Mouse (Mus musculus) E14TG2a.4 (cell line): Measurements from ENCODE around the gene Galnt18.

Experiments used
- H3K27me3 ChIP-seq: 2 replicates; pipeline ENCODE4 v1.6.1; 2014; ENCODE audit warnings: low read length, control low read depth; ENCODE audit not compliant: insufficient read depth
- H3K36me3 ChIP-seq: 2 replicates; pipeline ENCODE4 v1.6.1; 2014; ENCODE audit warnings: low read length, control low read depth; ENCODE audit not compliant: insufficient read depth
- H3K4me1 ChIP-seq: replicated peaks from 2 replicates; pipeline ENCODE4 v1.6.1; 2014; ENCODE audit warnings: low read depth, low read length, control low read depth
- H3K4me3 ChIP-seq: replicated peaks from 2 replicates; pipeline ENCODE4 v1.5.1; 2014; ENCODE audit warnings: mild to moderate bottlenecking, low read length
- H3K9me3 ChIP-seq: 2 replicates; pipeline ENCODE4 v1.6.1; 2014; ENCODE audit warnings: low read length, control low read depth
- CTCF ChIP-seq: conservative IDR thresholded peaks from 2 replicates; pipeline ENCODE4 v1.5.1; 2014; ENCODE audit warnings: low read length
- NANOG ChIP-seq: IDR thresholded peaks from 2 replicates; pipeline ENCODE4 v1.6.1; 2014; ENCODE audit warnings: borderline replicate concordance, low read length, mixed read lengths
- POU5F1 ChIP-seq: IDR thresholded peaks from 2 replicates; pipeline ENCODE4 v1.6.1; 2014; ENCODE audit warnings: low read length, borderline replicate concordance

Galnt18 gene

GRCm38 (mm10) chr7:111563316-111564110 is 216.3 kb downstream of the Galnt18 start:
- Histone ChIP-seq H3K36me3 (no peaks in the 10 kb centered on the region), H3K27me3 (no peaks in the 10 kb centered on the region; the same call in 1 of the 2 replicates), H3K9me3 (peaks cover 11% of the 10 kb centered on the region), H3K4me3 (no peak overlapping the region), H3K4me1 (no peaks in the 10 kb centered on the region)
- TF ChIP-seq POU5F1 (no peak), CTCF (no peak), NANOG (no peak)

- H3K36me3 ChIP-seq, result no peaks in the 10 kb centered on the region
- no peak overlapping the region for H3K4me3 ChIP-seq
- H3K9me3 ChIP-seq, result peaks cover 11% of the 10 kb centered on the region
- H3K4me1 ChIP-seq, result no peaks in the 10 kb centered on the region
- TF ChIP-seq CTCF (peak; percentile 50), POU5F1 (no peak)
- no peaks in the 10 kb centered on the region; the same call in 1 of the 2 replicates for H3K27me3 ChIP-seq
These were observed 219.7 kb downstream of the Galnt18 start for GRCm38 (mm10) chr7:111560097-111560496.

- no peak for TF ChIP-seq POU5F1
- TF ChIP-seq CTCF, result no peak
- TF ChIP-seq NANOG, result no peak
- no peaks in the 10 kb centered on the region; the same call in 1 of the 2 replicates for H3K27me3 ChIP-seq
- H3K36me3 ChIP-seq, result no peaks in the 10 kb centered on the region
These were observed 220.8 kb downstream of the Galnt18 start for GRCm38 (mm10) chr7:111559011-111559410.

GRCm38 (mm10) chr7:111550987-111551386 is 228.8 kb downstream of the Galnt18 start:
- TF ChIP-seq NANOG (no peak), CTCF (no peak), POU5F1 (no peak)
- Histone ChIP-seq H3K9me3 (no peaks in the 10 kb centered on the region), H3K27me3 (no peaks in the 10 kb centered on the region; the same call in 1 of the 2 replicates), H3K36me3 (no peaks in the 10 kb centered on the region), H3K4me1 (no peaks in the 10 kb centered on the region), H3K4me3 (no peak overlapping the region)

More at GRCm38 (mm10) chr7:111559011-111559410, 220.8 kb downstream of the Galnt18 start:
- Histone ChIP-seq H3K9me3 (peaks cover 6% of the 10 kb centered on the region), H3K4me1 (no peaks in the 10 kb centered on the region), H3K4me3 (no peak overlapping the region)

GRCm38 (mm10) chr7:111547069-111547468 is 232.7 kb downstream of the Galnt18 start:
- Histone ChIP-seq H3K4me3 (no peak overlapping the region), H3K4me1 (no peaks in the 10 kb centered on the region), H3K27me3 (no peaks in the 10 kb centered on the region), H3K9me3 (no peaks in the 10 kb centered on the region), H3K36me3 (no peaks in the 10 kb centered on the region)
- TF ChIP-seq POU5F1 (no peak), CTCF (no peak), NANOG (no peak)

- TF ChIP-seq NANOG (no peak), CTCF (no peak), POU5F1 (no peak)
These were observed 234.2 kb downstream of the Galnt18 start for GRCm38 (mm10) chr7:111545614-111546013.

GRCm38 (mm10) chr7:111537946-111538345 is 241.8 kb downstream of the Galnt18 start:
- no peaks in the 10 kb centered on the region for H3K4me1 ChIP-seq
- no peaks in the 10 kb centered on the region for H3K9me3 ChIP-seq
- TF ChIP-seq NANOG (no peak), CTCF (no peak)
- H3K36me3 ChIP-seq, result no peaks in the 10 kb centered on the region
- no peak overlapping the region for H3K4me3 ChIP-seq
- no peaks in the 10 kb centered on the region for H3K27me3 ChIP-seq

More at GRCm38 (mm10) chr7:111545614-111546013, 234.2 kb downstream of the Galnt18 start:
- Histone ChIP-seq H3K27me3 (no peaks in the 10 kb centered on the region), H3K9me3 (no peaks in the 10 kb centered on the region), H3K4me1 (no peaks in the 10 kb centered on the region), H3K36me3 (no peaks in the 10 kb centered on the region), H3K4me3 (no peak overlapping the region)

GRCm38 (mm10) chr7:111534826-111535405 is 244.9 kb downstream of the Galnt18 start:
- TF ChIP-seq NANOG, result no peak
- TF ChIP-seq POU5F1, result no peak
- no peak for TF ChIP-seq CTCF
- Histone ChIP-seq H3K4me1 (no peaks in the 10 kb centered on the region), H3K36me3 (no peaks in the 10 kb centered on the region), H3K4me3 (no peak overlapping the region), H3K9me3 (no peaks in the 10 kb centered on the region), H3K27me3 (no peaks in the 10 kb centered on the region)
